Mouse (Mus musculus) ES-E14 (cell line): ENCODE data around the gene Pkib. TPM values are rescaled to one million over a fixed set of nuclear protein-coding genes. Genes with fewer than 3 reads are reported as not detected.

Experiments
- DNase-seq: peaks from one replicate; pipeline ENCODE4 v3.0.0-alpha.2; 2013; ENCODE audit warnings: low read depth, low spot score
- H3K27ac ChIP-seq: 2 replicates; pipeline ENCODE4 v1.5.1; 2012; ENCODE audit warnings: low read depth, mild to moderate bottlenecking, low read length, moderate library complexity, mixed read lengths; ENCODE audit not compliant: poor library complexity, insufficient read depth, severe bottlenecking
- H3K36me3 ChIP-seq: 2 replicates; pipeline ENCODE4 v1.6.1; 2012; ENCODE audit warnings: mild to moderate bottlenecking, low read length, moderate library complexity, mixed read lengths; ENCODE audit not compliant: control insufficient read depth, poor library complexity, insufficient read depth, severe bottlenecking
- H3K4me1 ChIP-seq, 2 experiments: fragments of 150-350 bp in 1 of 2; sonication (generic) in 1 of 2; 2 replicates each; pipeline ENCODE4 v1.6.1; 2012; ENCODE audit warnings: low read length in 2 of 2, mild to moderate bottlenecking in 1 of 2, mixed read lengths in 1 of 2; ENCODE audit not compliant: control insufficient read depth in 2 of 2, insufficient read depth in 2 of 2, poor library complexity in 1 of 2
- H3K4me3 ChIP-seq, 2 experiments: fragments of 150-350 bp in 1 of 2; sonication (generic) in 1 of 2; 2 replicates each; pipeline ENCODE4 v1.5.1; 2012; ENCODE audit warnings: low read length in 2 of 2, low read depth in 1 of 2, mild to moderate bottlenecking in 1 of 2, mixed read lengths in 1 of 2; ENCODE audit not compliant: insufficient read depth in 1 of 2, poor library complexity in 1 of 2, severe bottlenecking in 1 of 2
- H3K9ac ChIP-seq: 2 replicates; pipeline ENCODE4 v1.6.1; 2012; ENCODE audit warnings: low read depth, mild to moderate bottlenecking, low read length, mixed read lengths; ENCODE audit not compliant: poor library complexity, insufficient read depth, severe bottlenecking
- H3K9me3 ChIP-seq: fragments of 150-350 bp; sonication (generic); 2 replicates; pipeline ENCODE4 v1.6.1; 2012; ENCODE audit warnings: low read depth, mild to moderate bottlenecking, low read length; ENCODE audit not compliant: control insufficient read depth, insufficient read depth
- CHD2 ChIP-seq: IDR thresholded peaks from 2 replicates; pipeline ENCODE4 v1.6.1; 2014; ENCODE audit warnings: mild to moderate bottlenecking, low read depth, low read length, inconsistent platforms
- HCFC1 ChIP-seq: IDR thresholded peaks from 2 replicates; pipeline ENCODE4 v1.6.1; 2012; ENCODE audit warnings: low read length, inconsistent platforms, borderline replicate concordance; ENCODE audit not compliant: insufficient read depth
- MAFK ChIP-seq: IDR thresholded peaks from 2 replicates; pipeline ENCODE4 v1.6.1; 2014; ENCODE audit warnings: mild to moderate bottlenecking, low read depth, low read length, inconsistent platforms; ENCODE audit not compliant: insufficient read depth
- ZC3H11A ChIP-seq: IDR thresholded peaks from 2 replicates; pipeline ENCODE4 v1.6.1; 2012; ENCODE audit warnings: low read depth, mild to moderate bottlenecking, inconsistent platforms, low read length, borderline replicate concordance
- ZNF384 ChIP-seq: IDR thresholded peaks from 2 replicates; pipeline ENCODE4 v1.6.1; 2012; ENCODE audit warnings: low read depth, low read length, inconsistent platforms
- in situ Hi-C, 2 experiments: fragments of 600-800 bp; cut with MboI; formaldehyde crosslinking; loops; one replicate each; pipeline ENCODE4 v1.15.1; 2025; ENCODE audit warnings: low sequenced_read_pairs in 2 of 2, inconsistent platforms in 1 of 2; ENCODE audit not compliant: unreplicated experiment in 2 of 2
- total RNA-seq: library from RNA; depleted of rRNA; stranded (reverse); fragments of 300-350 nt; gene quantifications from 2 replicates; pipeline ENCODE4 v1.2.3, GENCODE M21; 2012

Gene Pkib
- total RNA-seq, 1 experiment = 0.76 TPM

DNA sequence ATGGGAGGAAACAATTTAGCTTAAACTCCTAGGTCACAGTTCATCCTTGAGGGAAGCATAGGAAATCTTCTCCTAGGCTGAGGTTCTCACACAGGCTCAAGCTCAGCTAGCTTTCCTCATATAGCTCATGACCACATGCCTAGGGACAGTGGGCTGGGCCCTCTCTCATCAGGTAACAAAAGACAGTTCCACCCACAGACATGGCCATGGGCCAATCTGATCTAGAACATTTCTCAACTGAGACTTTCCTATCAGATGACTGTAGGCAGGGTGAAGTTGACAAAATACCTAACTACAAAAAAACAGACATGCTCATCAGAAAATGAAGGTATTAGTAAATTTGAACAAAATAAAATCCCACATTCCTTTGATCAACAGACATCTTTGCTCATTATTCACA, 115.3 kb downstream of the Pkib start:
- TF ChIP-seq ZNF384 (no peak), ZC3H11A (no peak), HCFC1 (no peak), MAFK (no peak), CHD2 (no peak)
- no peak overlapping the region for H3K4me3 ChIP-seq
- H3K9me3 ChIP-seq = no peaks in the 10 kb centered on the region
- in situ Hi-C loops = no loop called here
- H3K4me1 ChIP-seq = no peaks in the 10 kb centered on the region
- DNase-seq = no peak
- H3K27ac ChIP-seq = no peak overlapping the region
- H3K36me3 ChIP-seq = no peaks in the 10 kb centered on the region
- no peak overlapping the region for H3K9ac ChIP-seq

DNA sequence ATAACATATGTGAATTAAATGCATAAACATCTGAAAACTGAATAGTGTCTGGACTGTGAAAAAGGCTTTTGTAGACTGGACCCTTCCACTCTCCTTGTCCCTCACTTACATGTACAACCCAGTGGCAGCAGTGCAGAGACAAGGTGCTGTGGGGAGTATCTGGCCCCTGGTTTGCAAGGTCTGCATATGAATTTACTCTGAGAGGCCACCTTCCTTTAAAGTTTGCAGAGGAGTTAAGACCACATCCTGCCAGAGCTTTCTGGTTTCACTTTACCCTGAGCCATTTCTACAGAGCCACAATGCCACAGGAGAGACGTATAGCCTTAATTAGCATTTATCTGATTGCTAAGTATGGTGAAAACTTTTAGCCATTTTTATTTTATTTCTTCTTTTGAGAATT, 121.6 kb downstream of the Pkib start:
- Histone ChIP-seq H3K4me1 (no peaks in the 10 kb centered on the region), H3K36me3 (no peaks in the 10 kb centered on the region), H3K4me3 (no peak overlapping the region), H3K9me3 (no peaks in the 10 kb centered on the region), H3K27ac (no peak overlapping the region), H3K9ac (no peak overlapping the region)
- no peak for TF ChIP-seq CHD2
- no peak for TF ChIP-seq MAFK
- TF ChIP-seq ZNF384 = no peak
- in situ Hi-C loops = no loop called here
- DNase-seq = no peak

DNA sequence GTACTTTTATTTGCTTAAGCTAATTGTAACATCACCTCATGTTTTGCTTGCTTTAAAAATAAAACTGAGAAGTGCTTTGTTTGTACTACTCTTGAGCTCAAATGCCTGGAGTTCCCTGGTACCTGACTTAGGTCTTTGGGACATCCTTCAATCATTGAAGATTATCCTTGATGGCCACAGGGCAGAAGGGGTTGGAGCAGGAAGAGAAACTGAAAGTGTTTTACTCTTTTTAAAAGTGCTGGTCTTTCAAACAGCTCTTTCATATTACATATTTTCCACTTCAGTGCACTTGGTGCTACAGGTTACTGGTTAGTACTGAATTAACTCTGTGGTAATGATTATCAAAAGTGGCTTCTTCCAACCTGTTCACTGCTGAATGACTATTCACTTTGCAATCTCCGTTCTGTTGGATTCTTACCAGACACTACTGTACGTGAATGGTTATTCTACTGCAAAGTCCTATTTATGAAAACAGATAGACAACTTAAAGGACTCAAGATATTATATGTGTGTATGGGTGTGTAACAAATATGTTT, 123.5 kb downstream of the Pkib start:
- Histone ChIP-seq H3K4me3 (no peak overlapping the region), H3K9me3 (no peaks in the 10 kb centered on the region), H3K36me3 (no peaks in the 10 kb centered on the region), H3K9ac (no peak overlapping the region), H3K27ac (no peak overlapping the region), H3K4me1 (no peaks in the 10 kb centered on the region)
- DNase-seq = no peak
- in situ Hi-C loops = no loop called here
- TF ChIP-seq ZC3H11A = no peak
- TF ChIP-seq CHD2 = no peak

DNA sequence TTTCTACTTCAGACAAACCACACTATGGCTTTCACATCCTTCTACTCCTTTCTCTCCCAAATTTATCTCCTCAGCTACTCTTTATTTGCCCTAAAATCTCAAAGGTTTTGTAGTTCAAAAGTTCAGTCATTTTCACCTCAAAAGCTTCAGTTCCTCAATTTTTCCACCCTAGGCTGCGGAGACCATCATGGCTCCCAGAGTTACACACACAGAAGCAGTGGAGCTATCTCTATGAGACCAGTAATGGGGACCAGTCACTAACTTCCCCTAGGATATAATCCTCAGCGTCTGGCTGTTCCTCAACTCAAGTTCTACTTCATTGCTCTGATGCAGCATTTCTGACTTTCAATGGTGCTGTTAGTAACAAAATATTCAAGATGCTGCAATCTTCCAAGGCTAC, 127.2 kb downstream of the Pkib start:
- no peaks in the 10 kb centered on the region for H3K9me3 ChIP-seq
- DNase-seq = no peak
- no peak overlapping the region for H3K27ac ChIP-seq
- H3K4me1 ChIP-seq = no peaks in the 10 kb centered on the region
- H3K9ac ChIP-seq = no peak overlapping the region
- TF ChIP-seq HCFC1 (no peak), MAFK (no peak), CHD2 (no peak), ZC3H11A (no peak), ZNF384 (no peak)
- in situ Hi-C loops = no loop called here
- H3K4me3 ChIP-seq = no peak overlapping the region
- no peaks in the 10 kb centered on the region for H3K36me3 ChIP-seq

DNA sequence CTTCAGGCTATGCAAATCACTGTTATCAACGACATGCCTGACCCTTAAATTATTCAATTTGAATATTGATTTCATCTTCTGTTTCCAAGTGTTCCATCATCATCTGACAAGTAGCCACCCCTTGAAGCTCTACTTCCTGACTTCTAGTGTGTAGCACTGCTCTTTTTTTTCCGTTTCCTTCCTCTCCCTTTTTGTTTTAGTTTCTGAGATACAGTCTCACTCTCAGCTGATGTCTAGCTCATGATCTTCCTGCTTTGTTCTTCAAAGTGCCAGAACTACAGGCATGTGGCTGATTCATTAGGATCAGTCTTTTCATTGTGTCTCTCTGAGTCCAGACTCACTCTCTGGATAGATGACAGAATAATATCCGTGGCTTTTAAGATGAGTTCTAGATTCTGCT, 128.9 kb downstream of the Pkib start:
- Histone ChIP-seq H3K4me1 (no peaks in the 10 kb centered on the region), H3K4me3 (no peak overlapping the region), H3K9ac (no peak overlapping the region), H3K9me3 (no peaks in the 10 kb centered on the region), H3K36me3 (no peaks in the 10 kb centered on the region), H3K27ac (no peak overlapping the region)
- in situ Hi-C loops = no loop called here
- DNase-seq = no peak
- TF ChIP-seq HCFC1 (no peak), MAFK (no peak), ZC3H11A (no peak), ZNF384 (no peak), CHD2 (no peak)
